Mouse (Mus musculus): ENCODE results near the gene Mier2. TPM values are rescaled to one million over a fixed set of nuclear protein-coding genes. Genes with fewer than 3 reads are reported as not detected.

Gene Mier2
- total RNA-seq, 1 experiment from 2014 or later, result 18.3 TPM

- no peak for ATAC-seq (replicated peaks; ENCODE audit: low read depth, poor library complexity, severe bottlenecking)
These were observed 28.1 kb downstream of the Mier2 start for GRCm38 (mm10) chr10:79526661-79527452.

- ATAC-seq (replicated peaks; ENCODE audit: low read depth, poor library complexity, severe bottlenecking), result no peak
These were observed 29.3 kb downstream of the Mier2 start for GRCm38 (mm10) chr10:79525456-79526325.

GRCm38 (mm10) chr10:79524433-79524832 is 30.6 kb downstream of the Mier2 start:
- no peak for ATAC-seq (replicated peaks; ENCODE audit: low read depth, poor library complexity, severe bottlenecking)

GRCm38 (mm10) chr10:79506709-79507108 is 48.3 kb downstream of the Mier2 start:
- peak; percentile 94 for ATAC-seq (replicated peaks; ENCODE audit: low read depth, poor library complexity, severe bottlenecking)

GRCm38 (mm10) chr10:79502830-79503644 is 52.0 kb downstream of the Mier2 start:
- peak; percentile 40; the same call in 1 of the 2 replicates for ATAC-seq (replicated peaks; ENCODE audit: low read depth, poor library complexity, severe bottlenecking)

GRCm38 (mm10) chr10:79496701-79497288 is 58.2 kb downstream of the Mier2 start:
- ATAC-seq (replicated peaks; ENCODE audit: low read depth, poor library complexity, severe bottlenecking), result no peak

- no peak for ATAC-seq (replicated peaks; ENCODE audit: low read depth, poor library complexity, severe bottlenecking)
These were observed 59.1 kb downstream of the Mier2 start for GRCm38 (mm10) chr10:79495886-79496285.

Other genes starting within 250 kb of the Mier2 start
- not detected in 2 replicates for gene Vmn2r82, start 198.7 kb downstream of the Mier2 start, total RNA-seq (2017)
- gene Vmn2r83, start 86.5 kb downstream of the Mier2 start, total RNA-seq (2017), result not detected in 2 replicates
- gene Plpp2, start 21.4 kb downstream of the Mier2 start, total RNA-seq (2017), result 4.1 and 4.7 TPM in 2 replicates
- gene Theg, start 32.1 kb upstream of the Mier2 start, total RNA-seq (2017), result not detected in 2 replicates
- not detected in 2 replicates for gene C2cd4c, start 58.8 kb upstream of the Mier2 start, total RNA-seq (2017)
- gene Shc2, start 82.7 kb upstream of the Mier2 start, total RNA-seq (2017), result not detected in 2 replicates
- not detected in 2 replicates for gene Odf3l2, start 90.5 kb upstream of the Mier2 start, total RNA-seq (2017)
- not detected in 2 replicates for gene Madcam1, start 109.4 kb upstream of the Mier2 start, total RNA-seq (2017)
- gene Tpgs1, start 114.2 kb upstream of the Mier2 start, total RNA-seq (2017), result 5.3 and 9.9 TPM in 2 replicates
- gene Cdc34, start 127.0 kb upstream of the Mier2 start, total RNA-seq (2017), result 109 and 113 TPM in 2 replicates
- gene Gzmm, start 133.8 kb upstream of the Mier2 start, total RNA-seq (2017), result 0.96 and 1.6 TPM in 2 replicates
- gene Bsg, start 149.3 kb upstream of the Mier2 start, total RNA-seq (2017), result 283 and 298 TPM in 2 replicates
- not detected in 2 replicates for gene Hcn2, start 161.4 kb upstream of the Mier2 start, total RNA-seq (2017)
- 10.3 and 16.1 TPM in 2 replicates for gene Polrmt, start 191.4 kb upstream of the Mier2 start, total RNA-seq (2017)
- not detected in 2 replicates for gene Fgf22, start 199.9 kb upstream of the Mier2 start, total RNA-seq (2017)
- 12.9 and 21.0 TPM in 2 replicates for gene Rnf126, start 211.8 kb upstream of the Mier2 start, total RNA-seq (2017)
- 0.19 and 0.50 TPM in 2 replicates for gene Fstl3, start 222.1 kb upstream of the Mier2 start, total RNA-seq (2017)
- gene Prss57, start 235.8 kb upstream of the Mier2 start, total RNA-seq (2017), result 9.4 and 16.3 TPM in 2 replicates
- 21.8 and 24.8 TPM in 2 replicates for gene Palm, start 238.4 kb upstream of the Mier2 start, total RNA-seq (2017)

Measured in common myeloid progenitor, adult 5-6 weeks (primary cell).